Mouse (Mus musculus) cerebellum, adult 9-10 months (tissue): ENCODE results near the gene Dixdc1.

Experiments used
- DNase-seq: peaks from one replicate; pipeline ENCODE4 v3.0.0; 2022

Gene Dixdc1

DNA sequence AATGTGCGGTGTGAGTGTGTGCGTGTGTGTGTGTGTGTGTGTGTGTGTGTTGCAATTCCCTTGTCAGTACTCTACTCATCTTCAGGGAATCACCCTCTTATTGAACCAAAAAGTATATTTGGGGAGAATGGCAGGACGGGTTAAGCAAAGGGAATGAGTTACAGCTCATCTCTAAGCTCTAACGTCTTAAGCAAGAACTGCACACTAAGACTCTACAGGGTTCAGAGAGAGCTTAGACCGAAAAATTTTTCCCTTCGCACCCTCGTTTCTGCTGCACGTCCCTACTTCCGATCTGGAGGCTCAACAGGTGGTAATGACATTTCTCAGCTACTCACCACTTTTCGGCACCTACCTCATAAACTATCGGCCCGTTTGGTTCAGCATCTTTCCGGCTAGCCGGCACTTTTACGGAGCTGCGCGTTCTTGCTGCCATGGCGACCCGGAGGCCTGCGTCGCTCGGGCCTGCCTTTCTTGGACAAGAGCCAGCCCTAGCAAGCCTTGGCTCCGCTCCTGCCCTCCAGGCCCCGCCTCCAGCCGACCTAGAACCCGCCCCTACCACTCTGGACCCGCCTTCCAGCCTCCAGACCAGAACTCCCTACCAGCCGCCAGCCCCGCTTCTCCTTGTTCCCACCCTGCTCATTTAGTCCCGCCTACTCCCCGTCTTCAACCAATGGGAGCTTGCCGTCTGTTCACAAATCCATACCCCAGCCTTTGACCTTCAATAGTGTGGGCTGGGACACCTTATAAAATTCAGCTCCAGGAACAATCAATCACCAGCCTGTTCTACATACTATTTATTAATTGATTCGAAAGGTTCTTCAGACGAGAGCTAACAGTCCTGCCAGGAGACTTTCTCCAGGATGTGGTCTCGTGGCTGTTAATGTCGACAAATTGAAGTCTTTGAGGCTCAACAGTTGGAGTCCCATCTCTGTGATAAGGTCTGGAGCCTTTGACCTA, at the start of gene Dixdc1:
Dixdc1 (minus strand) TSS at position 604 of the 957 bp plus-strand sequence.
- DNase-seq = peak; percentile 84

DNA sequence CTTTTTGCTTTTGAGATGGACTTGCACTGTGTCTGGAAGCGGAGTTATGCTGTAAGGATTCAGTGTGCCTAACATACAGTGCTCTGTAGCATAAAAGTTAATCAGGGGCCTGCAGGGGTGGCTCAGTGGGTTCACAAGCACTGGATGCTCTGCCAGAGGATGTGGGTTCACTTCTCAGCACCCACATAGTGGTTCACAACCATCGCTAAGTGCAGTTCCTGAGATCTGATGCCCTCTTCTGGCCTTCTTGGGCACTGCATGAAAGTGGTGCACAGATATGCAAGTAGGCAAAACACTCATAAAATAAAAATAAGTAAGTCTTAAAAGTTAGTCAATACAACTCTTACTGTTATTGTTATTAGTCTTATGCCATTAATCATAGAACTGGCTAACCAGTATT, 42.8 kb upstream of the Dixdc1 start:
- DNase-seq = no peak

DNA sequence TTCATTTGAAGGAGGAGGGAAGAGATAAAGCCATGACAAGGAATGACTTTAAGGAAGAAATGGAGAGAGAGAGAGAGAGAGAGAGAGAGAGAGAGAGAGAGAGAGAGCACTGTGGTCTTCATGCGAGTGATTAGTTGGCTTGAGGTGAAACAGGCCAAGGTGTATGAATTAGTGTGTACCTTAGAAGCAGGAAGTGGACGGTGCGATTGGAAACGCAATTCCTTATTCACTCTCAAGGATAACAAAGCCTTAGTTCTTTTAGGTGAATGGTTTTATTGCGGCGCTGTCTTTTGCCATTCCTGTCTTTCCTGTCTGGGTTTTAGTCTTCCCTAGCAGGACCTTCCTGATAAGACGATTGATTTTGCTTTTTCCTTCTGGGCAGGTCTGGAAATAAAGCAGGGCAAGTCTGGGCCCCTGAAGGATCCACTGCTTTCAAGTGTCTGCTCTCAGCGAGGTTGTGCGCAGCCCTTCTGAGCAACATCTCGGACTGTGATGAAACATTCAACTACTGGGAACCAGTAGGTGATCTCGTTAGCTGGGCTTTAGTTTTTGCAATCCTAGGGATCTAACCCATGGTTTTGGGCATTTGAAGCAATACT, 36.9 kb upstream of the Dixdc1 start:
- DNase-seq = no peak

GRCm38 (mm10) chr9:50775662-50776126, 36.4 kb upstream of the Dixdc1 start:
- DNase-seq = no peak

DNA sequence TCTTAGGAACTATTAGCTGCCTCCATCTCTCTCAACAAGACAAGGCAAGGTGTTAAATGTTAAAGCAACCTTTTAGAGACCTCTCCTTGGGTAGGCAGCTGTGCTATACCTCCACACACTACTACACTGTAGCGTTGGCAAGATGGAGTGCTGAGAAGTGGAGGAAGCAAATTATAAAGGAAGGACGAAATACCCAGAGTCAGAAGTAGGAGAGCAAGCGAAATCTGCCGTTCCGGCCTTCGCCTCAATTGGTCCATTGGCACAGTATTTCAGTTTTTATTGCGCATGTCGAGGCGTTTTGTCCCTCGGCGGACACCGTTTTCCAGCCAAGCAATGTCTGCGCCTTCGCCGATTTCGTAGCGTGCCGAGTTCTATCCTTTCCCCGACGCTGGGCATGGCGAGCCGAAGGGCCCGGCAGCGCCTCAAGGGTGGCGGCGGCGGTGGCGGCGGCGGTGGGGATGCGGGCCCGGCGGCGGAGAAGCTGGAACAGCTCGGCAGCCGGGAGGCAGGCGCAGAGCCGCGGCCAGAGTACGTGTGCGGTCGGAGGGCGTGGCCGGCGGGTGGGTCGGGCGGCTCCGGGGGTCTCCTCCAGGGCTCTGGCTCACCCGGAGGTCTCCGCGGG, 35.8 kb upstream of the Dixdc1 start, which contains the start of the genes Alg9 and 1110032A03Rik:
Alg9 (plus strand) TSS at position 29 of the 622 bp plus-strand sequence.
1110032A03Rik (minus strand) TSS at position 530 of the 622 bp plus-strand sequence.
- DNase-seq = peak; percentile 89

DNA sequence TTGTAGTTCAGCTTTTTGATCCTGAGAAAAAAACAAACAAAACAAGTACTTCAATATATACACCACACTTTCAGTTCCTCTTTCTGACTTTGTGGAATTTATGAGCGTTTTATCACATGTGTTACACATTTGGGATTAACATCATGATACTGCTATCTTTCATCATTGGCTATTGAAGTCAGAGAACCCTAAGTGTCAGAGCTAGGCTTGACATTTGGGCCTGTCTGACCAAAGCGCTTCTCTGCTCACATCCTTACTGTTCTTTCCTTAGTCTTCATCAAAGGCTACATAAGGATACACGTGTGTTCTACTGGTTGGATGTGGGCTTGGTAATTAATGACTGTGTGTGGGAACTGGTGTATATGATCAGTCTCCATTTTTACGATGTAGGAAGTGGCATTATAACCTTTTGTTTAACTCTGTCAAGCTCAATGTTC, 34.7 kb upstream of the Dixdc1 start:
- no peak for DNase-seq

DNA sequence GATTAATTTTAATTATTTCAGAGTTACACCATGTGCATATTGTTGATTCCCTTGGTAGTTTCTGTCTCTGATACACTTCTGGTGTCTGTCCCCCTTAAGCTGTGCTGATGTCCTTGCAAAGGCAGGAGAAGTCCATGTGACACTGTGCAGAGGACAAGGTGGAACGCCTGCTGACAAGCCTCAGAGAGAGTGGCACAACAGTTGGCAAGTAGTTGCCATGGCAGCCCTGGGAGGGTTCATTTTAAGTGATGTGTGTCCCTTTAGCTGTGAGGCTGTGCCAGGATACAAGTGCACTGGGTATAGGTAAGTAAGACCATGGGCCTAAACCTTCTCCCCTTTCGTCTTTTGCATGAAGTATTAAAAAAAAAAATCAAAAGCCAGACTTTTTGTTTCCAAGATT, 30.7 kb upstream of the Dixdc1 start:
- no peak for DNase-seq

- DNase-seq = peak; percentile 100
Observed at GRCm38 (mm10) chr9:50768107-50769002, 29.0 kb upstream of the Dixdc1 start, which contains the start of gene Fdxacb1. Gene Fdxacb1 (plus strand): TSS chr9:50768236.

GRCm38 (mm10) chr9:50767531-50768106, 28.3 kb upstream of the Dixdc1 start:
- DNase-seq = peak; percentile 62

- DNase-seq = no peak
Observed at GRCm38 (mm10) chr9:50763331-50763730, 24.0 kb upstream of the Dixdc1 start.

DNA sequence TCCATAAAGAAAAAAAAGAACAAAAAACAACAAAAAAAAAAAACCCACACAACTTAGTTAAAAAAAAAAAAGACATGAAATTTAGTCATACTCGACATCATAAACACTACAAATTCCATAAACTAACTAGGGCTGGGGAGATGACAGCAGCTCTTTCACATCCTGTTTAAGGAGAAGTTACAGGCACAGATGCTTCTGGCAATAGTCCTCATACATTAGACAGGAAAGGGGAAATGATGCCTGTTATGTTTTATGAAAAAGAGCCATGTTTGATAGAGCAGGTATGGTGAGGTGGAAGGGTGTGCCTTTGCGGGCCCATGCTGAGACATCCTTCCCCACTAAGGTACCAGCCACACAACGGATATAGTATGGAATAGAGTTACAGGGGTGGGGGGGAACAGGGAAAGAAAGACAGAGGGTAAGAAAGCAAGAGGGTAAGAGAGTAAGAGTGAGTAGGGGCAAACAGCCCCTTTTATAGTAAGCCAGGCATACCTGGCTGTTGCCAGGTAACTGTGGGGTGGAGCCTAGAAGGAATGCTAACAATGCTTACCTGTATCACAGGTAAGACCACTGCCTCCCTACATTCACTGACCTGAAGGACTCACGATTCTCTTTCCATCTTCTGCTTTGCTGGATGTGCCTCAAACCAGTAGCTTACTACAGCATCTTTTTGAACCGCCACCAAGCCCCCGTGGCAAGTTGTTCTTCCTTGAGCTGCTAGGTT, 22.4 kb upstream of the Dixdc1 start:
- no peak for DNase-seq

DNA sequence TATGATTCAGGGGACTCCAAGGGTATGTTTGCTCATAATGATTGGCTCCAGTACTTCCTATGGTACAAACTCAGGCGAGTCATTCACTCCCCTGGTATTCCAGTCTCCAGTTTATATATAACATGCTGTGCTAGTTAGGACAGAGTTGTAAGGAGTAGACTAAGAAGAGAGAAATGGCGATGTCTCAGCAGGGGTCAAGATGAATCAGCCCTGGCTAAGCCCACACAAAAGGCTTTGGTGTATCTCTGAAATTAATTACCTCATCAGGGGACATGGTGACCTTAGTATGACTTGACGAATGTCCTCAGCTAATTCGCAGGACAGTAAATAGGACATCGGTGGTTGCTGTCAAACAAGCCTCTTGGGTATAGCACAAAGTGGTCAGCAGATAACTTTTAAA, 17.4 kb upstream of the Dixdc1 start:
- DNase-seq = no peak

- no peak for DNase-seq
Observed at GRCm38 (mm10) chr9:50753947-50754346, 14.6 kb upstream of the Dixdc1 start.

DNA sequence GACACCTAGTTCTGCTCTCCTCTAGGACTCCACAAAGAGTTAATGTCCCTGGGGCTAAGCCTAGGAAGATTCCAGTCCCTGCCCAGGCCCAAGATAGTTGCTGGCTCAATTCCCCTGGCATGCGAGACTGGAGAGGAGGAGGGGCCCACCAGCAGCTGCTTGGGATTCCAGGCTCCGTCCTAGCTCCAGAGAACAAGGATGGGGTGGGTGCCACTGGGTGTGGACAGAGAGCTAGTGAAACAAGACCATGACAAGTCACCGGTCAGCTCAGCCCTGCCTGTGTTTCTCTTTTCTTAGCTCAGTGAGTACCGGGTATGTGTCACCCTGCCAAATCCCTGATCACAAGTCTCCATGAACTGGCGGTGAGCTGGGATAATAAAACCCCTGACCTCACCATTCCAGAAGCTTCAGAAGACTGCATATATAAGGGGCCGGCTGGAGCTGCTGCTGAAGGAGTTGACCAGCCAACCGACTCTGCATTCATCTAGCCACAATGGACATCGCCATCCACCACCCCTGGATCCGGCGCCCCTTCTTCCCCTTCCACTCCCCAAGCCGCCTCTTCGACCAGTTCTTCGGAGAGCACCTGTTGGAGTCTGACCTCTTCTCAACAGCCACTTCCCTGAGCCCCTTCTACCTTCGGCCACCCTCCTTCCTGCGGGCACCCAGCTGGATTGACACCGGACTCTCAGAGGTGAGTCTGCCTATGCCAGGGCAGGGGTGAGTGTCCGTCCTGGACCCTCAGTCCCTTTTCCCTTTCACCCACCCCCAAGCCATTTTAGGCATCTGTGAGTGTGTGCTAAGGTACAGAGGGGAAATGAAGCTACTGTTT, 13.7 kb upstream of the Dixdc1 start:
- DNase-seq = peak; percentile 80

- no peak for DNase-seq
Observed at GRCm38 (mm10) chr9:50752054-50752602, 12.8 kb upstream of the Dixdc1 start, which contains the start of gene Hspb2. Gene Hspb2 (minus strand): TSS chr9:50752354.

- DNase-seq = no peak
Observed at GRCm38 (mm10) chr9:50751323-50751722, 12.0 kb upstream of the Dixdc1 start, which contains the start of gene Cryab. Gene Cryab (plus strand): TSS chr9:50751325.

- DNase-seq = no peak
Observed at GRCm38 (mm10) chr9:50750706-50751105, 11.4 kb upstream of the Dixdc1 start.

GRCm38 (mm10) chr9:50746214-50746677, 6.9 kb upstream of the Dixdc1 start, which contains the start of gene 2310030G06Rik:
Gene 2310030G06Rik (minus strand): TSS chr9:50746536.
- DNase-seq = peak; percentile 52

GRCm38 (mm10) chr9:50745806-50746205, 6.5 kb upstream of the Dixdc1 start:
- DNase-seq = no peak
